17 mouse cellular contexts compared by ENCODE assay signal in the genomic region with DNA sequence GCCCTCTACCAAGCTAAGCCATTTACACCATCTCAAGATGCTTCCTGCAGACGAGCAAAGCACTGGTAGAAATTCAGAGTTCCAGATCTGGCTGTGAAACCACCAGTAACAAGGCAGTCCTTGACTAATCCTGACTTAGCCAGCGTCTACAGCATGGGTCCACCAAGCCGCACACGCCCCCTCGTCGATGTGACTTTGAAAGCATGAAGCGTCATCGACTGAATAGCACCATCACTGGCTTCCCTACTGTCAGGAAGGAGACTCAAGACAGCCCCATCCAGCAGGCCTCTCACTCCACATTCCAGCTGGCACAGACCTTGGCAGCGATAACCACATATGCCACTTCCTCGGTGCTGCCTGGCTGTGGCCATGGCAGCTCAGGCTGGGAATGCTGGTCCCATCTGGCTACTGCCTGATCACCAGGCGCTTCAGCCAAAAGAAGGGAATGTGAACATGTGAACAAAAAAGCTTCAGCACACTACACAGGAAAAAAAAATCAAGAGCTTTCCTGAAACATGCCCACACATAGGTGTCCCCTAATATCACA.
DNase-seq lines count a peak whose midpoint lies in the region; ATAC-seq and TF ChIP-seq lines count a peak whose summit lies in the region.
"Had no signal": no experiment of that assay in that cellular context is flagged by ENCODE, and none has a peak within 500 bp of the region (broad histone marks: within the 10 kb centered on the region; RNA-seq: fewer than 3 reads in every experiment).

No protein-coding gene starts in this region.

- H3K9ac ChIP-seq in forebrain, embryonic 14.5 days (ENCODE audit: low read length): no peak overlapping the region
- no peak overlapping the region for H3K9ac ChIP-seq in forebrain, embryonic 12.5 days
- no peak overlapping the region for H3K9ac ChIP-seq in midbrain, postnatal 0 days (replicated peaks; ENCODE audit: low read length, poor library complexity, severe bottlenecking)
- no peak overlapping the region for H3K9ac ChIP-seq in midbrain, embryonic 15.5 days
- H3K9ac ChIP-seq: stomach, embryonic 15.5 days had no signal

- no peak for TF ChIP-seq CTCF in midbrain, postnatal 0 days (IDR thresholded peaks at IDR 0.05)

- H3K4me2 ChIP-seq in forebrain, embryonic 14.5 days (ENCODE audit: low read length): no peak overlapping the region
- H3K4me2 ChIP-seq in forebrain, embryonic 12.5 days: no peak overlapping the region
- H3K4me2 ChIP-seq in midbrain, postnatal 0 days (ENCODE audit: low read depth, low read length, poor library complexity, severe bottlenecking): no peak overlapping the region
- H3K4me2 ChIP-seq in midbrain, embryonic 15.5 days: no peak overlapping the region
- H3K4me2 ChIP-seq: liver, embryonic 11.5 days; stomach, embryonic 15.5 days had no signal

- ATAC-seq in forebrain, embryonic 14.5 days: peak; percentile 78; the same call in 1 of the 2 replicates
- no peak for ATAC-seq in forebrain, embryonic 12.5 days (ENCODE audit: low FRiP score)
- ATAC-seq in midbrain, postnatal 0 days (ENCODE audit: low FRiP score): no peak
- ATAC-seq in midbrain, embryonic 15.5 days (replicated peaks): no peak
- ATAC-seq in megakaryocyte-erythroid progenitor cell, adult 5-6 weeks (replicated peaks; ENCODE audit: low FRiP score, low TSS enrichment, poor library complexity, severe bottlenecking): no peak
- ATAC-seq: lung, postnatal 0 days had no signal

- no peaks in the 10 kb centered on the region for H3K4me1 ChIP-seq in forebrain, embryonic 14.5 days (ENCODE audit: control insufficient read depth, insufficient read depth, low read length)
- H3K4me1 ChIP-seq in forebrain, embryonic 12.5 days: 0 out of 2 replicates have a peak, but pooled peaks cover 3% of the 10 kb centered on the region
- H3K4me1 ChIP-seq in midbrain, postnatal 0 days (ENCODE audit: insufficient read depth, low read length): no peaks in the 10 kb centered on the region
- H3K4me1 ChIP-seq in midbrain, embryonic 15.5 days: no peaks in the 10 kb centered on the region
- no peaks in the 10 kb centered on the region for H3K4me1 ChIP-seq in embryonic facial prominence, embryonic 10.5 days
- H3K4me1 ChIP-seq: heart, embryonic 10.5 days; stomach, embryonic 15.5 days had no signal

- DNase-seq in forebrain, embryonic 14.5 days (ENCODE audit: low spot score): peak; percentile 76
- peak; percentile 75 for DNase-seq in midbrain, postnatal 0 days (ENCODE audit: low spot score)
- DNase-seq in cerebellum, adult 9-11 months: peak; percentile 87
- DNase-seq in layer of hippocampus, postnatal 10 days (ENCODE audit: low spot score in 2 of 2): peak; percentile 44 to 52
- no peak for DNase-seq in embryonic facial prominence, embryonic 10.5 days (ENCODE audit: low spot score)
- DNase-seq: adrenal gland, adult 8-10 months; gastrocnemius, postnatal 10 days; kidney, adult 18-20 months; kidney, postnatal 36 days had no signal

- WGBS in forebrain, embryonic 14.5 days: 70% methylated on average over 11 of the region's 11 CpGs
- 91% methylated on average over 11 of the region's 11 CpGs for WGBS in forebrain, embryonic 12.5 days
- 87% methylated on average over 11 of the region's 11 CpGs for WGBS in midbrain, postnatal 0 days
- WGBS in midbrain, embryonic 15.5 days: 87% methylated on average over 11 of the region's 11 CpGs
- WGBS in embryonic facial prominence, embryonic 10.5 days: 91% methylated on average over 11 of the region's 11 CpGs

- no peaks in the 10 kb centered on the region for H3K36me3 ChIP-seq in forebrain, embryonic 14.5 days (ENCODE audit: control insufficient read depth, insufficient read depth, low read length)
- no peaks in the 10 kb centered on the region for H3K36me3 ChIP-seq in forebrain, embryonic 12.5 days (replicated peaks)
- H3K36me3 ChIP-seq in midbrain, postnatal 0 days (ENCODE audit: insufficient read depth, low read length): no peaks in the 10 kb centered on the region
- H3K36me3 ChIP-seq in midbrain, embryonic 15.5 days (replicated peaks): no peaks in the 10 kb centered on the region
- H3K36me3 ChIP-seq in embryonic facial prominence, embryonic 10.5 days (replicated peaks): no peaks in the 10 kb centered on the region
- H3K36me3 ChIP-seq: heart, embryonic 10.5 days; stomach, embryonic 15.5 days had no signal

- no peak overlapping the region for H3K27ac ChIP-seq in forebrain, embryonic 14.5 days (ENCODE audit: low read depth, low read length)
- no peak overlapping the region for H3K27ac ChIP-seq in forebrain, embryonic 12.5 days
- no peak overlapping the region for H3K27ac ChIP-seq in midbrain, postnatal 0 days (ENCODE audit: low read depth, low read length)
- H3K27ac ChIP-seq in midbrain, embryonic 15.5 days: no peak overlapping the region
- no peak overlapping the region for H3K27ac ChIP-seq in embryonic facial prominence, embryonic 10.5 days (replicated peaks)
- H3K27ac ChIP-seq: heart, embryonic 10.5 days; stomach, embryonic 15.5 days had no signal

- no peaks in the 10 kb centered on the region for H3K9me3 ChIP-seq in forebrain, embryonic 14.5 days (replicated peaks; ENCODE audit: control insufficient read depth, low read length)
- H3K9me3 ChIP-seq in forebrain, embryonic 12.5 days: no peaks in the 10 kb centered on the region
- H3K9me3 ChIP-seq in midbrain, postnatal 0 days (ENCODE audit: low read length): no peaks in the 10 kb centered on the region
- no peaks in the 10 kb centered on the region for H3K9me3 ChIP-seq in midbrain, embryonic 15.5 days
- no peaks in the 10 kb centered on the region for H3K9me3 ChIP-seq in embryonic facial prominence, embryonic 10.5 days
- H3K9me3 ChIP-seq: heart, embryonic 10.5 days; stomach, embryonic 15.5 days had no signal

- no peak overlapping the region for H3K4me3 ChIP-seq in forebrain, embryonic 14.5 days (ENCODE audit: low read depth, low read length)
- H3K4me3 ChIP-seq in forebrain, embryonic 12.5 days (replicated peaks): no peak overlapping the region
- no peak overlapping the region for H3K4me3 ChIP-seq in midbrain, postnatal 0 days (ENCODE audit: low read depth, low read length)
- no peak overlapping the region for H3K4me3 ChIP-seq in midbrain, embryonic 15.5 days
- H3K4me3 ChIP-seq in embryonic facial prominence, embryonic 10.5 days: no peak overlapping the region
- H3K4me3 ChIP-seq: heart, embryonic 10.5 days; myocyte; stomach, embryonic 15.5 days had no signal

- no peaks in the 10 kb centered on the region for H3K27me3 ChIP-seq in forebrain, embryonic 14.5 days (replicated peaks; ENCODE audit: control insufficient read depth, insufficient read depth, low read length)
- no peaks in the 10 kb centered on the region for H3K27me3 ChIP-seq in forebrain, embryonic 12.5 days
- no peaks in the 10 kb centered on the region for H3K27me3 ChIP-seq in midbrain, postnatal 0 days (ENCODE audit: insufficient read depth, low read length)
- no peaks in the 10 kb centered on the region for H3K27me3 ChIP-seq in midbrain, embryonic 15.5 days (replicated peaks)
- H3K27me3 ChIP-seq in embryonic facial prominence, embryonic 10.5 days (replicated peaks; ENCODE audit: low read depth, poor library complexity, severe bottlenecking): no peaks in the 10 kb centered on the region
- H3K27me3 ChIP-seq: stomach, embryonic 15.5 days had no signal
